Mouse (Mus musculus) spleen, postnatal 4 days (tissue): ENCODE results near the gene Syk.

ENCODE experiments used
- DNase-seq, 2 experiments: peaks; one replicate each; pipeline ENCODE4 v3.0.0; 2022; ENCODE audit warnings: low spot score in 2 of 2

The Syk gene

DNA sequence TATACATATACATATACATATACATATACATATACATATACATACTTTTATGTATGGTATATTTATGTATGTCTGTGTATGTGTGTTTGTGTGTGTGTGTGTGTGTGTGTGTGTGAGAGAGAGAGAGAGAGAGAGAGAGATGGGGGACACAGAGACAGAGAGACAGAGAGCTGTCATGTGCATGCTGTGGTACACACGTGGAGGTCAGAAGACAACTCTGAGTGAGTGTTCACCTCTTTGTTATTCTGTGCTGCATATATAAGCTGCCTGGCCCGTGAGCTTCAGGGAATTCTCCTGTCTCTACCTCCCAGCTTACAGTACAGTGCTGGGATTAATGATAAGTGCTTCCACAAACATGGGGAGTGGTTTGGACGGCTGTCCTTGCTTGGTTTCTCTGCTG is 15.3 kb downstream of the Syk start:
- DNase-seq: no peak

DNA sequence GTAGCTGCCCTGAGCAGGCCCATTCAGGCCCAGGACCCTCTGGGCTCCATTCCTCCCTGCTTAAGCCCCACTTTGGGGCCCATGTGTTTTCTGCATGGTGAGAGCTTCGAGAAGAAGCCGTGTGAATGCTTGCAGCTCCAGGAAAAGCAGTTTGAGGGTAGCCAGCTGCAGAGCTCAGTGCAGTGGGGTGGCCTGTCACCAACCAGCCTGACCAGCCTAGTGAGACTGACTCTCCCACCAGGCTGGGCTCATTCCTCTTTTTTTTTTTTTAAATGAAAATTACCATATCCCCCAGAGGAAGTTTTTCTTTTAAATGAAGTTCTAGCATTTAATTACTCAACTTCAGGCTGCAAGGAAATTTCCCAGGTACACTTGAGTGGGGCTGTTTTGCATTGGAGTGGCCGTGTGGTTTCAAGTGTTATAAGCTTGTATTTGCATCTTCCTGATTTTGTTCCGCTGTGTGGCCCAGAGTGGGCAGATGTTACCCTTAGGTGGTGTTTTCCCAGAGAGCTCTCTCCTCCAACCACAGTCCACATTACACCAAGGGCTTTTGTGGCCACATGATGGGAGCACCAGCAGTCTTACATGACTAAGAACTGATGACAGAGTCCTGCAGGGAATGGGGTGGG is 17.2 kb downstream of the Syk start:
- DNase-seq: no peak

DNA sequence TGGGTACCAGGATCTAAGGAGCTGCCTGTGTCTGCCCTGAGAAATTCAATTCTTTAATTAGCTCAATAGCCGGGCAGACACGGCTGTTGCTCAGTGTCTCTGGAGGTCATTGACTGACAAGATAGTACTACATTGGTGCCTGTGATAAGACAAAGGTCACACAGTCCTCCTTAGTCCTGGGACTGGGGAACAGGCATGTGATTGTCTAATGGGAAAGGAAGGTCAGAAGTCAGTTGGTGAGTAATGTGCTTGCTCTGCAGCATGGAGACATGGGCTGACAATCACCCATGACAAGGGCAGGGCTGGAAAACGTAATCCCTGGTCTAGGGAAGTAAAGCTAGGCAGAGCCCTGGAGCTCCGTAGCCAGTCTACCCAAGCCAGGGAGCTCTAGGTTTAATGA is 19.8 kb downstream of the Syk start:
- DNase-seq: no peak

DNA sequence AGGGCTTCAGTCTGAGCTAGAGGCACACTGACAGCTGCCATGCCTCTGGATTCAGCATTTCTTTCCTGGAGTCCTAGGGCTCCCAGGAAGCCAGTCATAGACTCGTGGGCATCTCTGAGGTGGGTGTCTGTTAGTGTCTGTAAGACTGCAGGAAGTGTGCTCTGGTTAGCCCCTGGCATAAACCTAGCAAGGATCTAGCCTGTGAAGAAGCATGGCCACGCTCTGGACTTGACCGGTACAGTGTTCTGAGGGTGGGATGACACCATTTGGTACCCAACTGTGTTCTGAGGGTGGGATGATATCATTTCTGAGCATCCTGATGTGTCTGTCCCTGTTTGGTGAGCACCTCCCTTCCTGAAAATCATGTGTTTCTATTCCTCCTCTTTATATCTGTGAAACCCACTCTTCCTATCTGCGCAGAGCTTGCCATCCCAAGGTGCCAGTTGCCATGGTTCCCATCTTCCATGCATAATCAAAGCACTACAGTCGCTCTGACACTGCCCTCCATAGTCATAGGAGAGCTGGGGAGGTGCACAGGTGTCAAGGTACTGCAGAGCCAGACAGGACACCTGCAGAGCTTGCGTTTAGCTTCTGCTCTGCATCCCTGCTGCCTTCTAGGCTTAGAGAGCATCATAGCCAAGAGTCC is 20.9 kb downstream of the Syk start:
- no peak for DNase-seq

DNA sequence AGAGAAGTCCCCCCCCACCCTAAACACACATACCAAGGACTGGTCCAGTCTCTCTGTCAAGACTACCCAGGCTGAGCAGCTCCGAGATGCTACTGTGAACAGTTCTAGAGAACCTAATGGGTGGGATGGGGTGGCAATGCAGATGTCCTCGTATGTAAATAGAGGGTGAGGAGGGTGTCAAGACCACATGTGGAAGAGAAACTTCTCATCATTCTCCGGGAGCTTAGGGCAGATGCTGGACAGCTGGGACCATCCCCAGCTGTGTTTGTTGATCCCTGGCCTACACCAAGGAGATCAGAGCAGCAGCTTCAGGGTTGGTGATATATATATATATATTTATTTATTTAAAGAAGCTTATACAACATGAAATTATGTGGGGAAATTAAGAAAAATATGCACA is 22.0 kb downstream of the Syk start:
- DNase-seq: no peak

DNA sequence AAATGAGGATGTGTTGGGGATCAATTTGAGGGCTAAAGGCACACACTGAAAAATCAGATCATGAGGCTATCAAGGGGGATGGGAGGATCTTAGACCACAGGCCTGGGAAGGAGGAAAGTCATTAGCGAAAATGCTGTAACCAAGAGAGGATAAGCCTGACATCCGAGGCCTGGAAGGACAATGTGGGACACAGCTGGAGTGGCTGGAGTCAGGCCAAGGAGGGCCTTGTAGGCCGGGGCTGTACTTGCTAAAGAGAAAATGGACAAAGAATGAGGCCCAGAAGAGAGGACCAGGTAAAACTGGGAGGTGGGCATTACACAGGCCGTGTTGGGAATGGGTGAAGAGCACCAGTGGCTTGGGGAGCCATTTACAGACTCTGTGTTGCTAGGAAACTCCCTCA is 22.9 kb downstream of the Syk start:
- no peak for DNase-seq

DNA sequence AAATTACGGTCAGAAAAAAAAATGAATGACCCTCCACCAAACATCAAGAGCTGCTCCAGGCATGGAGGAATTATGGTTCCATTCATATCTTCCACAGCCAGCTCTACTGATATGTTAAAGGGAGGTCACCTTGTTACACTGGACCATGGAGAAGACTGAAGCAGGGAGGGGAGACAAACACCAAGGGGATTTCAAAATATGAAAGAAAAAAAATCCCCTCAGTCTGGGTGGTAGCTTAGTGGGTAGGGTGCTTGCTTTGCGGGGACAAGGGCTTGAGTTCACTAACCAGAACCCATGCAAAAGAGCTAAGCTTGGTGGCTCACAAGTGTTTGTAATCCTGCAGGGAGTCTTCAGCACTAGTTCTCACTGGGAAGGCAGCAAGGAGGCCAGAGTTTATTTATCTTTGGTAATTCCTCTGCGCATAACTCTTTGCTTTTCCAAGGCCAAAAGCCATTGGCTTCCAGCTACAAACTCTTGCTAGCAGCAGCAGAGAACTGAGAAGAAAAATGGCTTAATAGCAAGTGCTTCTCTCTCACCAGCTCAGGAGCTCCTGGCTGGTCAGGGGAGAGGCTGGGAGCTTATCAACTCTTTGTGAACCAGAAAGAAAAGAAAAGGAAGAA is 23.8 kb downstream of the Syk start:
- no peak for DNase-seq

DNA sequence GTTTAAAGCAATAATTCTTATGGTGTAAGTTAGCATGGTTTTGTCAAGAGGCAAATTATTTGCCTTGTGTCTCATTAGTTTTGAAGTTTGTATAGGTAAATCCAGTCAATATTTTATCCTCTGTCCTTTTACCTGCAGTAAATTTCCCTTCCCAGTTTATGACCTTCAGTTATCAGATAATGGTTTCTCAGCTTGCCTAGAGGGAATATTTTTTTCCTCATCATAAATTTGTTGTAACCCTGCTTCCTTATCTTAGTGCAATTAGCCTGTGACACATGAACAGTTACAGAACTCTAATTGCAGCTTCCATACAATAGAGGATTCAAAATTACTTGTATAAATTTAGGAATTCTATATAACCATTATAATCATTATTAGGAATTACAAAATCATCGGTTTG is 25.0 kb downstream of the Syk start:
- no peak for DNase-seq

DNA sequence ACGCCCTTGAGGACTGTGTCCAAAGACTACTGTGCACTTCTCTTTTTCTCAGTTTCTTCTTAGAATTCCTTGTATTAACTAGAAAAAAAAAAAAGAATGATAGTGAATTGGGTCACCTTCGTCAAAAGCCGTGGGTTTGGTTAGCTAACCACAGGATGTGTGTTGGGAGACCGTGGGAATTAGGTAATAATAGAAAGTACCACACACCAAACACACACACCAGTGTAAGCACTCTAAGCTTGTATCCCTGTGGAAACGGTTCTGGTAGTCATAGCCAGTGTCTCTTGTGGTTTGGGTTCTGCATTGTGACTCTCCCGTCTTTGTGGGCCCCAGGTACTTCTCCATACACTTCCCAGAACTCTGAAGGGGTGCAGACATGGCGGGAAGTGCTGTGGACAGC is 27.5 kb downstream of the Syk start:
- DNase-seq: no peak

DNA sequence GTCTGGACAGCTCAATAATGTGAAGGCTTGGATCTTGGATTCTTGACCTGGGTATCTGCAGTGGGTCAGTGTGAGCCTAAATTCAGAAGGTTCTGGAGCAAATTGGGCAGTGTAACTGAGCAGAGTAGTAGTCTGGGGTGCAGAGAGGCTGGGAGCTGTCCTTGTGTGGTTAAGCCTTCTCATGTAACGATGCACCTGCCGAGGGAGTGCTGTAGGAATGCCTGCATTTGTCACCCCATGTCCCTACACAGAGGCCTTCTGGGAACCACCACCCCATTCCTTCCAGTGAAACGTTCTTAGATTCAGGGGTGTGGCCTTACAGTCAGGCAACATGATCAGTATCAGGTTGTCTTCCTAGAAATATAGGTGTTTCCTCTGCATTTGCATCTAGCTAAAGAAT is 30.3 kb downstream of the Syk start:
- no peak for DNase-seq

DNA sequence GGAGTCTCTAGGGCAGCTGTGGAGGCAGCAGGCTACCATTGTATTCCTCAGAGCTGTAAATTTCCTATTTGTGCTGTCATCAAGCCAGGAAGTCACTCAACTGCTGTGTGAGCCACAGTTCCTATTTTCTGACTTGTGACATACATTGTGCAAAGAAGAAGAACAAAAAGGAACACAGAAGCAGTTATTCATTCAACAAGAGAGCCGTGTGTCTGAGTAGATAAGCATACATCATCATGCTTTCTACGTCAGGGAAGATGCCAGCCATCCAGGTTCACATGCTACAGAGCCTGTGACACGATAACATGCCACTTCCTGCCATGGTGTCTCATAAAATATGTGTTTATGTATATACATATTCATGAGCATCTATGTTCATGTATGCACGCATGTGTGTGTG is 32.1 kb downstream of the Syk start:
- no peak for DNase-seq

DNA sequence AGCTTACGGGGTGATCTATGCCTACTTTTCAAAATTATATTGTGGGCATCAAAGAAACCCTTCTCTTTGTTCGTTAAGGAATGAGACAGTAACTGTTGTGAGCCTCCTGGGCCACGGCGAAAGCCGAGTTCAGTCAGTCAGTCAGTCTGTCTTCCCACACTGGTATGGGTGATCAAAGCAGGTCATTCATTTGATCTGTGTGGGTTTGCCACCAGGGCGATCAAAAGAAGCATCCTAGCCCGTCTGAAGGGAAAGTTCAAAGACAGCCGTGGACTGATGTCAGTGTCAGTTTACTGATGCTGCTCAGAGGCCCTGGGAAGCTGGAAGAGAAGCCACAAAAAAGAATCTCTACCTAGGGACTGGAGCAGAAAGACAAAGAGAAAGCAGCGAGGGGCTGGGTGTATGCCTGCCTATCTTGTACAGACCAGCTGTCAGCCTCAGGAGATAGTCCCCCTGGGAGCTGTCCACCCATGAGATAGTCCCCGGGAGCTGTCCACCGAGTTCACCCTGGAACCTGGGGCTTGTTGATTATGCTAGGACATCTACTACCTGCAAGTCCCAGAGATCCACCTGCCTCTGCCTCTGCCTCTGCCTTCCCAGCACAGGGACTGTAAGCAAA is 34.2 kb downstream of the Syk start:
- DNase-seq: no peak

DNA sequence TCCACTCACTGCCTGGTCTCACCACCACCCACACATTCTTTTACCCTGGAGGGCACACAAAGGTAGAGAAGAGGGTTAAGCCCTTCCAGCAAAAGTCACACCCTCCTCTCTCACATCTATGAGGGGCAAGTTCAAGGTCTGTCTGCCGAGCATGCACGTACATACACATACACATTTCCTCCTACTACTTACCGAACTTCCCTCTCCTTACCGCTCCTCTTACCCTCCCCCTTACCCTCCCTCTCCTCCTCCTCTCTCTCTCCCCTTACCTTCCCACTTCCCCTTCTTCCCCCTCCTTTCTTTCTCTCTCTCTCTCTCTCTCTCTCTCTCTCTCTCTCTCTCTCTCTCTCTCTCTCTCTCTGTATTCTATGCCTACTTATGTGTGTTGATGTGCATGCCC is 35.6 kb downstream of the Syk start:
- no peak for DNase-seq

DNA sequence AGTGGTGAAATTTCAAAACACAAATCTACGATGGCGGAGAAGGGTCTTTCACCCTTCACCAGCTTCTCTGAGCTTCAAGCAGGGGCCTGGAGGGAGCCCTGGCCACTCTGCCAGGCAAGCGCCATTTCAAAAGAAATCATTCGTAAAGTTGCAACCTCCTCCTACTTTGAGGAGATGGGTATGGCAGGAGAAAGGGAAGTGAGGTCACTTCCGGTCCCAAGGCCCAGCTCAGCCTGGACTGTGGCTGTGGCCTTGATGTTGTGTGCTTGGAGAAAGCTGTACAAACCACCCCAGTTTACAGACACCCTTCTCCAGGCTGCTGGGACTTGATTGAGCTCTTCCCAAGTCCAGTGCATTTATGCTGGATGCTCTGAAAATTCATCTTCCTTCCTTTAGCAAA is 36.5 kb downstream of the Syk start:
- DNase-seq: no peak

DNA sequence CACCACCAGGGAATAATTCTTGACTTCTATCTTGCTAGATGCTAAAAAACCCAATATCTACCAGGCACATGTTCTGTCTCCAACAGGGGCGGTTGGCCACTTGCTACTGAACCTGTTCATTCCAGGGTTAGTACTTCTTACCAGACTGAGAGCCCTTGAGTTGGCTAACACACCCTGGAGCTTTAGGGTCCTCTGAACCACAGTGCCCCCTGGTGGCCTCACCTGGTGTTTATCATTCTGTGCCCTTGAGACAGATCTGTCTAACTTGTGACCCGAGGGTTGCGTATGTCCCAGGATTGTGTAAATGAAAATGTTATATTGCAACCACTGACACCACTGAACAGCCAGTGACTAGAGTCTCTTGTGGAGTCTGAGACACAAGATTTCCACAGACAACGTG is 41.1 kb downstream of the Syk start:
- DNase-seq: peak; percentile 82 to 92

DNA sequence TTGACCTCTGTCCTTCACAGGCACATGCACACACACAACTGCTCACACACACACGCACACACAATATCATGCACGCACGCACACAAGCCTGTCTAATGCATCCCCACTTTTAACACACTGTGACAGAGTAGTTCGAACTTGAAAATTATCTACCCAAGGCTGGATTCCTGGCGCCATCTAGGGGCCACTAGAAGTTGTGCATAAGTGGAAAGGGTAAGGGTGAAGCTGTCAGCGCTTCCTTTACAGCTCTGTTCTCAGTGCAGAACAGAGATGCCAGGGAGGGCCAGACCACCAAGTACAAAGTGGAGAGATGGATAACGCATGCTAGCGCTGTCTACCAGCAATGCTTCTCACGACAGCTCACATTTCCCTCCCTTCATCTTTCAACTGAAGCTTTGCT is 45.6 kb downstream of the Syk start:
- DNase-seq: peak; percentile 30 to 73

DNA sequence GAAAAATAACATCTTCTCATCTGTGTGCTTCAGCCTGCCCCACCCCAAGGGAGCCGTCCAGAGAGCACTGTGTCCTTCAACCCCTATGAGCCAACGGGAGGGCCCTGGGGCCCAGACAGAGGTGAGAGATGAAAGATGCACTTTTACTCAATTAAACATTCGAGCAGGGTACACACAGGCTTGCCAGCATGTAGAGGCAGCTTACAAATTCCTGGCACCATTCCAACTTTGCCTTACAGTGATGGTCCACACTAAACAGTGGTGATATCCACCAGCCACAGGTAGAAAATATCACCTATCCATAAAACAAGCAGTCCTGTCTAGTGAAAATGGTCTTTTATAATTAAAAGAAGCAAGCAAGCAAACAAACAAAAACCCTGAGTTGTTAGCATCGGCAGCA is 48.7 kb downstream of the Syk start:
- DNase-seq: no peak

DNA sequence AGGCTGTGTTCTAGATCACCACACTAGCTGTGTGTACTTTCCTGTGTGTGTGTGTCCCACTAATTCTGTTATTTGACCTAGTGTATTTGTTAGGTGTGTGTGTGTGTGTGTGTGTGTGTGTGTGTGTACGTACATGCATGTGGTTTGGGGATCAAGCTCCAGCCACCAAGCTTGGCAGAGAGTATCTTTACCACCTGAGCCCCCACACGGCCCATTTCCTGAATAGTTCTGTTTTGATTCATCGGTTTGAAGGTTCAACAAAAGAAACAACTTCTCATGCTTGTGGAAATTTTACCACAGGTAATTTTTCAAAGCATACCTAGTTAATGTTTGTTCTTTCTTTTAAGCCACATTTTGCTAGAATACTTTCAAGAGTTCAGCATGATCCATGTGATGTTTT is 52.5 kb downstream of the Syk start:
- no peak for DNase-seq

DNA sequence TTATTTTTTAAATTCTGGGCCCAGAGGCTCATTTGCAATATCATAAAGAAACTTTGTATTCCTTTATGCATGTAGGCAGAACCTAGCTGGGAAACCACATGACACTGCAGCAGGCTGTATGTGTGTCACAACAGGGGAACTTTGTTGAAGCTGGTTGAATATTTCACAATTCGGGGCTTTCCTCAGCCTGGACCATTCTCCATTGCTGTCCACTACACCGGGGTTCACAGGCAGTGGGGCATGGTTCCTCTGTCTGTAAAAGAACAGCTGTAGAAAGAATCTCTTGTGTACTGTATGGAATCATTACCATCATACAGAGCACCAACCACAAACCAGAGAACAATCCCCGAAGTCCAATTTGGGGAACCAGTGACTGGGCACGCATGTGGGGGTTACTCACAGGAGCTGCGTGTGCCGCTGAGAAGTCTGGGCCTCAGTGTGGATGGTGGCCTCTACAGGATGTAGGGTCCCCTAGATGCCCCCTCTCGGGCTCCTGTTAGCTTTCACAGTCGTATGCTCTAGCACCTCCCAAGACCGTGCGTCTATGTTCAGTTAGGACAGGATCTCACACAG is 53.3 kb downstream of the Syk start:
- DNase-seq: no peak

DNA sequence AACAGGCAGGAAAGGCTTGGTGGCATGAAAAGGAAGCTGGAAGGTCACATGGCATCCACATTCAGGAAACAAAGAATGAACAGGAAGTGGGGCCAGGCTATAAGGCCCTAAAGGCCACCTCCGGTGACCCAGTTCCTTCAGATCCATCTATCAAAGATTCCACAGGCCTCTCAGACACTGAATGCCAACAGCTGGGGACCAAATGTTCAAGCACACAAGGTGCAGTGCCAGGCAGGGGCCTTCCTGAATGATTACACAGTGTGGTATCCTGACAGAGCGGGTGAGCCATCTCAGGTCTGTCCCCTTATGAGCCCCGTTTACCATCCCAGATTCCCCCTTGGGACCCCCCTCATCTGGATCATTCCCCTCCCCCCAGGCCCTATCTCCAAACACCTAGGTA is 63.6 kb downstream of the Syk start:
- DNase-seq: no peak

DNA sequence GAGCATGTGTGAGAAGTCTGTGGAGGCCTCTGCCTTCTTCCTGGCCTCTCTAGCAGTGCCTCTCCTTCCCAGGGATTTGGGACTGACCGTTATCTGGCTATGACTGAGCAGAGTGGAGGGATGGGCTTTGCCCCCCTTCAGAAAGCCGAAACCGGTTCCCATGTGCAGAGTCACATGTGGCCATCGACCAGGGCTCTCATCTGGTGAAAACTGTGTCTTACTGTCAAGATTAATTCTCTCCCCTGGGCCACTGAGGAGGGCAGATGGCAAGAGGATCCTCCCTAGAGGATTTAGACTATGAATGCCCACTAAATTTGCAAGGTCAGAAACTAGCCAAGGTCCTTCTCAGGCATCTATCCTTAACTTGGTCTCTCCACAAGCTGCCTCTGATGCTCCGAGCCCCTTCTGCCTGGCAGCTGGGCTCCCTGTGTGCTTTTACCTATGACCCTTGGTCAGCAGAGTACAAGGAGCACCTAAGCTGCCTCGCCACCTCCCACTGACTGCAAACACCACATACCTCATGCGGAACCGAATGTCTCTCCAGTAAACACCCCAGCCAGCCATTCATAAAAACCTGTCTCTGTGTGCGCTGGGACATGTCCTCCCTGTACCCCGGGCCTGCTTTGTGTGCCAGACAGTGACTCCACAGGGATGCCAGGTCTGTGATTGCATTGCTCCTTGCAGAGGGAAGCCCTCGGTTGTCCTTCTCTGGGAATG is 65.2 kb downstream of the Syk start:
- no peak for DNase-seq

DNA sequence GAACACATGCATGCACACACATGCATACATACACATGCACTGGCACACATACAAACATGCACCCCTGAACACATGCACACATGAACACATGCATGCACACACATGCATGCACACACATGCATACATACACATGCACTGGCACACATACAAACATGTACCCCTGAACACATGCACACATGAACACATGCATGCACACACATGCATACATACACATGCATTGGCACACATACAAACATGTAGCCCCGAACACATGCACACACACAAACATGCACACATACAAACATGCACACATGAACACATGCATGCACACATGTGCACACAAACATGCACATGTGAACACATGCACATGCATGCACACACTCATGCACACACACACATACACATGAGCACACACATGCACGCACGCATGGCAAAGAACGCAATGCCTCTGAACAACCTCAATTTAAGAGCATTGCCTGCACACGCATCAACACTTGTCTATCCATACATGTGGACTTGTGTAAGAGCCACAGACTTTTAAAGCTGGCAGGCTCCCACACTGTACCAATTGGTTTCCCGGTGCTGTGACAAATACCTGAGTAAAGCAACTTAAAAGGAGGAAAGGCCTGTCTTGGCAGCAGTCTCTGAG is 66.9 kb downstream of the Syk start:
- DNase-seq: no peak
